23 mouse cellular contexts compared by ENCODE assay signal in the genomic region with DNA sequence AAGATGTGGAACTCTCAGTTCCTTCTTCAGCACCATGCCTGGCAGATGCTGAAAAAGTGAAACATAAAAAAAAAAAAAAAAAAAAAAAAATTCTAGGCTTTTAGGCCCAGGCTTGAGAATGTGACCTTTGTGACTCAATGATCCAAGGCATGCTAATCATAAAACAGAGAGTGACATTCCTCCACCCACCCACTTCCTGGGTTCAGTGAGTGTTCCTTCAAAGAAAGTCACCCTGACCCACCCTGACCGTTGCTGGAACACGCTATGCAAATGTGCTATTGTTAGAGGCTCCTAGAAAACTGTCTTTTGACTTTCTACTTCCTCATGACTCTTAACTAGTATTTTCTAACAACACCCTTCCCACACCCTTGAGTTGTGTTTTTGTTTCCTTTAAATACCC.
"Had no signal": no experiment of that assay in that cellular context is flagged by ENCODE, and none has a peak within 500 bp of the region (broad histone marks: within the 10 kb centered on the region; RNA-seq: fewer than 3 reads in every experiment).

No protein-coding gene starts in this region.

- H3K27ac ChIP-seq: limb, embryonic 10.5 days; limb, embryonic 13.5 days; liver, embryonic 12.5 days; liver, embryonic 15.5 days; lung, embryonic 15.5 days; midbrain, embryonic 10.5 days; neural tube, embryonic 12.5 days; neural tube, embryonic 15.5 days; stomach, postnatal 0 days had no signal

- H3K9me3 ChIP-seq: limb, embryonic 10.5 days; limb, embryonic 13.5 days; liver, embryonic 12.5 days; liver, embryonic 15.5 days; lung, embryonic 15.5 days; midbrain, embryonic 10.5 days; neural tube, embryonic 12.5 days; neural tube, embryonic 15.5 days had no signal

- H3K4me1 ChIP-seq: limb, embryonic 10.5 days; limb, embryonic 13.5 days; liver, embryonic 12.5 days; liver, embryonic 15.5 days; lung, embryonic 15.5 days; megakaryocyte, embryonic 14.5 days; midbrain, embryonic 10.5 days; neural tube, embryonic 12.5 days; neural tube, embryonic 15.5 days had no signal

- H3K36me3 ChIP-seq: limb, embryonic 10.5 days; limb, embryonic 13.5 days; liver, embryonic 12.5 days; liver, embryonic 15.5 days; lung, embryonic 15.5 days; midbrain, embryonic 10.5 days; neural tube, embryonic 12.5 days; neural tube, embryonic 15.5 days had no signal

- H3K4me2 ChIP-seq: limb, embryonic 13.5 days; liver, embryonic 12.5 days; liver, embryonic 15.5 days; lung, embryonic 15.5 days; neural tube, embryonic 12.5 days; neural tube, embryonic 15.5 days had no signal

- H3K27me3 ChIP-seq: limb, embryonic 13.5 days; liver, embryonic 12.5 days; liver, embryonic 15.5 days; lung, embryonic 15.5 days; megakaryocyte, embryonic 14.5 days; neural tube, embryonic 12.5 days; neural tube, embryonic 15.5 days had no signal

- H3K9ac ChIP-seq: limb, embryonic 13.5 days; liver, embryonic 12.5 days; liver, embryonic 15.5 days; lung, embryonic 15.5 days; neural tube, embryonic 12.5 days; neural tube, embryonic 15.5 days had no signal

- ATAC-seq: intestine, postnatal 0 days; liver, embryonic 12.5 days had no signal

- DNase-seq: layer of hippocampus, postnatal 36 days; liver; lung, adult 18-20 months; lung, postnatal 10 days; lung, postnatal 36 days; midbrain, embryonic 14.5 days; right cerebral cortex, adult 18-20 months; right cerebral cortex, postnatal 14 days; right cerebral cortex, postnatal 4 days; thymus, adult 2 months; thymus, postnatal 14 days; thymus, postnatal 4 days had no signal

- H3K4me3 ChIP-seq: limb, embryonic 10.5 days; limb, embryonic 13.5 days; liver, embryonic 12.5 days; liver, embryonic 15.5 days; lung, embryonic 15.5 days; megakaryocyte, embryonic 14.5 days; midbrain, embryonic 10.5 days; neural tube, embryonic 12.5 days; neural tube, embryonic 15.5 days had no signal
